29 mouse cellular contexts compared by ENCODE assay signal in genomic region chr1:131072376-131072990, GRCm38 (mm10). TPM values are rescaled to one million over a fixed set of nuclear protein-coding genes. Genes with fewer than 3 reads are reported as not detected.
A peak's percentile ranks its signal among the peaks of the same experiment; 100 is the strongest.
DNase-seq lines count a peak whose midpoint lies in the region; ATAC-seq and TF ChIP-seq lines count a peak whose summit lies in the region.
"Had no signal": no experiment of that assay in that cellular context is flagged by ENCODE, and none has a peak within 500 bp of the region (broad histone marks: within the 10 kb centered on the region; RNA-seq: fewer than 3 reads in every experiment).

No protein-coding gene starts in this region.

- no peak for TF ChIP-seq POLR2A in heart, adult 2 months (IDR thresholded peaks at IDR 0.05; ENCODE audit: insufficient read depth, low read depth, low read length)

- no peak overlapping the region for H3K4me3 ChIP-seq in kidney, postnatal 0 days (replicated peaks; ENCODE audit: low read depth, low read length)
- peak overlapping the region; percentile 81 for H3K4me3 ChIP-seq in megakaryocyte, embryonic 14.5 days (replicated peaks)
- H3K4me3 ChIP-seq in heart, adult 2 months, result no peak overlapping the region
- no peak overlapping the region for H3K4me3 ChIP-seq in heart, embryonic 12.5 days
- H3K4me3 ChIP-seq: embryonic facial prominence, embryonic 13.5 days; hindbrain, embryonic 15.5 days; midbrain, embryonic 10.5 days had no signal

- H3K9ac ChIP-seq in kidney, postnatal 0 days (ENCODE audit: low read depth, low read length), result no peak overlapping the region
- no peak overlapping the region for H3K9ac ChIP-seq in heart, adult 2 months (ENCODE audit: low read depth, low read length)
- no peak overlapping the region for H3K9ac ChIP-seq in heart, embryonic 12.5 days
- H3K9ac ChIP-seq: embryonic facial prominence, embryonic 13.5 days; forebrain, postnatal 0 days; hindbrain, embryonic 15.5 days; liver, embryonic 14.5 days had no signal

- no peak for DNase-seq in kidney, postnatal 0 days (ENCODE audit: low spot score)
- DNase-seq in kidney, adult 11 months, result no peak
- DNase-seq in NIH3T3 (ENCODE audit: low read depth), result peak; percentile 54
- DNase-seq in heart, adult 2 months, result no peak
- DNase-seq in adrenal gland, postnatal 25 days, result no peak
- DNase-seq: adrenal gland, postnatal 10 days; cerebellum, adult 11-12 months; cerebellum, postnatal 14 days; forebrain, postnatal 0 days; heart, adult 11 months; kidney, adult 8-10 months; kidney, postnatal 4 days; layer of hippocampus, postnatal 36 days; left cerebral cortex, postnatal 4 days; lung, postnatal 36 days; right cerebral cortex, postnatal 4 days; thymus, postnatal 25 days had no signal

- no peak for TF ChIP-seq CTCF in kidney, postnatal 0 days (IDR thresholded peaks at IDR 0.05; ENCODE audit: low read depth)
- TF ChIP-seq CTCF in heart, adult 2 months (IDR thresholded peaks at IDR 0.05), result no peak

- intact Hi-C loops in heart, adult 2 months (cut with DNase I), result no loop called here

- H3K36me3 ChIP-seq in kidney, postnatal 0 days (ENCODE audit: insufficient read depth, low read length), result no peaks in the 10 kb centered on the region
- H3K36me3 ChIP-seq in megakaryocyte, embryonic 14.5 days (replicated peaks; ENCODE audit: low read length), result peaks cover 55% of the 10 kb centered on the region
- peaks cover 23% of the 10 kb centered on the region for H3K36me3 ChIP-seq in heart, adult 2 months (ENCODE audit: control insufficient read depth, insufficient read depth, low read length)
- H3K36me3 ChIP-seq in heart, embryonic 12.5 days, result peaks cover 5% of the 10 kb centered on the region
- H3K36me3 ChIP-seq: embryonic facial prominence, embryonic 13.5 days; hindbrain, embryonic 15.5 days had no signal

- H3K4me1 ChIP-seq in kidney, postnatal 0 days (replicated peaks; ENCODE audit: insufficient read depth, low read length), result peaks cover 21% of the 10 kb centered on the region
- H3K4me1 ChIP-seq in megakaryocyte, embryonic 14.5 days, result peaks cover 97% of the 10 kb centered on the region
- H3K4me1 ChIP-seq in heart, adult 2 months (ENCODE audit: control insufficient read depth, insufficient read depth, low read length), result peaks cover 37% of the 10 kb centered on the region
- H3K4me1 ChIP-seq in heart, embryonic 12.5 days (replicated peaks), result peaks cover 64% of the 10 kb centered on the region

- H3K27ac ChIP-seq in kidney, postnatal 0 days, result peak overlapping the region; percentile 70
- H3K27ac ChIP-seq in heart, adult 2 months, result no peak overlapping the region
- no peak overlapping the region for H3K27ac ChIP-seq in heart, embryonic 12.5 days (ENCODE audit: poor library complexity, severe bottlenecking)
- H3K27ac ChIP-seq: embryonic facial prominence, embryonic 13.5 days; hindbrain, embryonic 15.5 days; liver, embryonic 14.5 days; midbrain, embryonic 10.5 days had no signal

- no peaks in the 10 kb centered on the region for H3K9me3 ChIP-seq in kidney, postnatal 0 days (replicated peaks; ENCODE audit: low read length)
- peaks cover 5% of the 10 kb centered on the region; the same call in 1 of the 2 replicates for H3K9me3 ChIP-seq in megakaryocyte, embryonic 14.5 days
- no peaks in the 10 kb centered on the region for H3K9me3 ChIP-seq in heart, embryonic 12.5 days (replicated peaks)
- H3K9me3 ChIP-seq: embryonic facial prominence, embryonic 13.5 days; hindbrain, embryonic 15.5 days; midbrain, embryonic 10.5 days had no signal

- no peak overlapping the region for H3K4me2 ChIP-seq in kidney, postnatal 0 days (ENCODE audit: low read length)
- no peak overlapping the region for H3K4me2 ChIP-seq in heart, embryonic 12.5 days
- H3K4me2 ChIP-seq: embryonic facial prominence, embryonic 13.5 days; hindbrain, embryonic 15.5 days had no signal

- TF ChIP-seq EP300 in heart, adult 2 months (IDR thresholded peaks at IDR 0.05; ENCODE audit: insufficient read depth, low read depth, low read length), result no peak

- whole genome bisulfite sequencing in kidney, postnatal 0 days, result 70% methylated on average over 7 of the region's 7 CpGs
- 52% methylated on average over 7 of the region's 7 CpGs for WGBS in heart, adult 2 months
- WGBS in heart, embryonic 12.5 days, result 82% methylated on average over 7 of the region's 7 CpGs

- no peaks in the 10 kb centered on the region for H3K27me3 ChIP-seq in kidney, postnatal 0 days (ENCODE audit: insufficient read depth, low read length)
- H3K27me3 ChIP-seq in megakaryocyte, embryonic 14.5 days (replicated peaks), result no peaks in the 10 kb centered on the region
- no peaks in the 10 kb centered on the region for H3K27me3 ChIP-seq in heart, adult 2 months (ENCODE audit: control insufficient read depth, insufficient read depth, low read length)
- H3K27me3 ChIP-seq in heart, embryonic 12.5 days (replicated peaks), result no peaks in the 10 kb centered on the region
- H3K27me3 ChIP-seq: embryonic facial prominence, embryonic 13.5 days; hindbrain, embryonic 15.5 days had no signal

- H3K79me2 ChIP-seq in heart, adult 2 months (replicated peaks; ENCODE audit: control insufficient read depth, insufficient read depth, low read length), result peaks cover 14% of the 10 kb centered on the region

- 0 out of 2 replicates have a peak, but pooled peaks have one; percentile 16 for ATAC-seq in kidney, postnatal 0 days (replicated peaks; ENCODE audit: low FRiP score, low read depth)
- ATAC-seq in granulocyte monocyte progenitor cell, adult 5-6 weeks (replicated peaks; ENCODE audit: poor library complexity, severe bottlenecking), result 0 out of 2 replicates have a peak, but pooled peaks have one; percentile 1
- no peak for ATAC-seq in heart, embryonic 12.5 days (ENCODE audit: insufficient number of reproducible peaks, low FRiP score)
- ATAC-seq: forebrain, postnatal 0 days had no signal

RNA-seq across cellular contexts. Expression of gene Mapkapk2, which starts 25.1 kb away (rescaled TPM):
- 50.1 and 55.9 TPM in 2 replicates for polyA plus RNA-seq in kidney, postnatal 0 days (2015; fragmentation: Nextera tagmentation; extraction: Ambion mirVana)
- total RNA-seq in granulocyte monocyte progenitor cell, adult 5-6 weeks (2014; fragmentation: Nextera tagmentation), result 212 and 254 TPM in 2 replicates
- 209 and 233 TPM in 2 replicates for total RNA-seq in granulocyte monocyte progenitor cell, adult 5-6 weeks (2017)
- 178 and 286 TPM in 2 replicates for polyA plus RNA-seq in megakaryocyte, embryonic 14.5 days (2012; ENCODE audit: insufficient read depth, low replicate concordance)
- 100 to 1,000 TPM; 283 to 363 TPM for total RNA-seq in heart, adult 2 months (2021)
- 196 and 305 TPM in 2 replicates for polyA plus RNA-seq in heart, adult 2 months (2012; rRNA removed)
- 134 and 159 TPM in 2 replicates for total RNA-seq in adrenal gland, postnatal 25 days (2021)
- polyA plus RNA-seq in heart, embryonic 12.5 days (2016; fragmentation: Nextera tagmentation; extraction: Ambion mirVana), result 89.1 and 93.0 TPM in 2 replicates

RNA-seq across cellular contexts. Expression of gene Il10, which starts 52.8 kb away (rescaled TPM):
- polyA plus RNA-seq in kidney, postnatal 0 days (2015; fragmentation: Nextera tagmentation; extraction: Ambion mirVana), result 0.14 TPM in 1 of 2 replicates, not detected in the other
- total RNA-seq in granulocyte monocyte progenitor cell, adult 5-6 weeks (2014; fragmentation: Nextera tagmentation), result not detected in 2 replicates
- total RNA-seq in granulocyte monocyte progenitor cell, adult 5-6 weeks (2017), result not detected in 2 replicates
- polyA plus RNA-seq in megakaryocyte, embryonic 14.5 days (2012; ENCODE audit: insufficient read depth, low replicate concordance), result not detected in 2 replicates
- total RNA-seq in heart, adult 2 months (2021), result not detected
- not detected in 2 replicates for polyA plus RNA-seq in heart, adult 2 months (2012; rRNA removed)
- total RNA-seq in adrenal gland, postnatal 25 days (2021), result not detected in 2 replicates
- not detected in 2 replicates for polyA plus RNA-seq in heart, embryonic 12.5 days (2016; fragmentation: Nextera tagmentation; extraction: Ambion mirVana)
- total RNA-seq: adrenal gland, postnatal 10 days; forebrain, postnatal 0 days; gastrocnemius, adult 18-20 months; heart, postnatal 36 days; layer of hippocampus, postnatal 36 days; midbrain, postnatal 0 days had no signal
- polyA plus RNA-seq: C2C12; embryonic facial prominence, embryonic 13.5 days; forebrain, postnatal 0 days; heart, embryonic 14.5 days; hindbrain, embryonic 15.5 days; midbrain, embryonic 10.5 days; midbrain, postnatal 0 days had no signal
